Mouse (Mus musculus) liver (tissue): ENCODE data around the gene Tmem127.
A peak's percentile ranks its signal among the peaks of the same experiment; 100 is the strongest.
"Not testable (repeated sequence)": the region's sequence is repeated elsewhere in the genome, so short reads cannot be mapped to it uniquely, and the experiment has no call there.

ENCODE experiments used
- DNase-seq: peaks from one replicate; pipeline ENCODE4 v3.0.0-alpha.2; 2020; ENCODE audit warnings: mixed read lengths

Gene Tmem127

DNA sequence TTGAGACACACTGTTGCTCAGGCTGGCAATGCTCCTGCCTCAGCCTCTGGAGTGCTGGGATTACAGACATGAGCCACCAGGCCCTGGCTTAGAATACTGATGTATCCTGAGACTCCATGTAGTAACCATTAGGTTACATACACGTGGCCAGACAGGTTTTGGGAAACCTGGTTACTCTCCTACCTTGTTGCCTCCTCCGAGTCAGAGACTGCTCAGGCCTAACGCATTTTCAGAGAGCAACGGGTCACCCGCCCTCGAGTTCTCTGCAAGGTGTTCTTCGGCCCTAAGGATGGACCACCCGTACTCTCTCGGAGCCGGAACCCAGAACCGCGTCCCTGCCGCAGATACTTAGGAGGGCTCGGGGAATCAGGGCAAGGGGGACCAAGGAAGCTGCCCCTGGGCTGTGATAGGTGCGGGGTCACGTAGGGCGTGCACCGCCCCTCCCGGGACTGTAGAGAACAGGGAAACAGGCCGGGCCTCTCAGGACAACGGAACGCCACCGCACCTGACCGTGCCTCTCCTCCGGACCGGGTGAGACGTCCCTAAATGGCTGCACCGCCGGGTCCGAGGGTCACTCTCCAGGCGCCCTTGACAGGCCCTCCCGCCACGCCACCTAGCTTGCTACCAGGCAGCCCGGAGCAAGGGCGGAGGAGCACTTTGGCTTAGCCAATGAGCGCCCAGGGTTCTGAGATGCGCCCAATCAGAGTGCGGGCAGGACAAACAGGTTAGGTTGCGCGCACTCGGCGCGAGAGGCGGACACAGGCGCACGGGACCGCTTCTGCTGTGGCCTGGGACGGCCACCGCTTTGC lies 22.0 kb downstream of the Tmem127 start, which contains the start of gene Stard7:
TSS of gene Stard7 (plus strand) at position 728 of the 809 bp plus-strand sequence.
- peak; percentile 97 for DNase-seq

DNA sequence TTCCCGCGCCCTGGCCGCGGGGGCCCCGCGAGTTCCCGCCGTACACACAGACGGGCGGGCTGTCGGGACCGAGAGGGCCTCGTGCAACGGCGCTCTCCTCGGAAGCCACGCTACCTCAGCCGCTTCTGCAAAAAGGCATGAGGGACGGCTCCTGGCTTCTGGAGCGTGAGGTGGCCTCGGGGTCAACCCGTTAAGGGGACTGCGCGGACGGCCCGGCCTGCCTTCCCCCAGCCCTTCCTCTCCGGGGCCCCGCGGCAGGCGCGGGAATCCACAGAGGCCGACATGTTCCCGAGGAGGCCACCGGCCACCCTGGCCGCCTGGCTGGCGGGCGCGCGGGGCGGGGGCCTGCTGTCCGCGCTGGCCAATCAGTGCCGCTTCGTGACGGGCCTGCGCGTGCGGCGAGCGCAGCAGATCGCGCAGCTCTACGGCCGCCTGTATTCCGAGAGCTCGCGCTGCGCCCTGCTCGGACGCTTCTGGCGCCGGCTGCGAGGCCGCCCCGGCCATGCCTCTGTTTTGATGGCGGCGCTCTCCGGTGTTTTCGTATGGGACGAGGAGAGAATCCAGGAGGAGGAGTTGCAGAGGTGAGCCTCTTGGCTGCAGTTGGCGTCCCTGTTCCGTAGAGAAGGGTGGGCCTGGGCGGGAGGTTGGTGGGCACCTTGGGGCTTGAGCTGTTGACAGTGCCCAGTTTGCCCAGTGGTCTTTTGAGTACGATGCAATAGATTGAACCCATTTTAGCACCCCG lies 22.8 kb downstream of the Tmem127 start:
- DNase-seq, result peak; percentile 90

DNA sequence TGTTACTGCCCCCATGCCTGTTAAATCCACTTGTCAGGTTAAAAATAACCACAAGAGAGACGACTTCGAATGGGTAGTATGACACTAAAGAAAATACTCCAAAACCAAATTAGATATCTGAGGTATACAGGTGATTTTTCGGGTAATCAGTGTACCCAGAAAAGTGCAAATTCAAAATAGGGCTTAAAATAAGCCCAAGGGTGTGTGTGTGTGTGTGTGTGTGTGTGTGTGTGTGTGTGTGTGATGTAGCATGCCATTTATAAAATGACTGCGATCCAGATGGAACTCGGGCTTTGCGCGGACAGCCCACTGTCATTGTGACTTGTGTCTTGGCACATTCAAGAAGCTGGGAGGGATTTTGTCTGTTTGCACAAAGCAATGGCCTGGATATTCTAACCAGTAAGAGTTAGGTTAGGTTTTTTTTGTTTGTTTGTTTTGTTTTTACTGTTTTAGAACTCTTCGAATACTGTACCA lies 23.4 kb downstream of the Tmem127 start:
- DNase-seq, result peak; percentile 34

DNA sequence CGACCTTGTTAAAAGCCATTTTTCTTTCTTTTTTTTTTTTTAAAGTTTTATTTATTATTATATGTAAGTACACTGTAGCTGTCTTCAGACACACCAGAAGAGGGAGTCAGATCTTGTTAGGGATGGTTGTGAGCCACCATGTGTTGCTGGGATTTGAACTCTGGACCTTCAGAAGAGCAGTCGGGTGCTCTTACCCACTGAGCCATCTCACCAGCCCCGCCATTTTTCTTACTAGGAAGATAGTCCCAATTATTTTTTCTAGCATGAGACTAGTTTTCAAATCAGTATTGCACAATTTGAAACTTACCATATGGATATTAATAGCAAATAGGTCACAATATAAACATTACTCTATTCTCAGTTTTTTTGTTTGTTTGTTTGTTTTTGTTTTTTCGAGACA lies 24.3 kb downstream of the Tmem127 start:
- not testable (repeated sequence) for DNase-seq

DNA sequence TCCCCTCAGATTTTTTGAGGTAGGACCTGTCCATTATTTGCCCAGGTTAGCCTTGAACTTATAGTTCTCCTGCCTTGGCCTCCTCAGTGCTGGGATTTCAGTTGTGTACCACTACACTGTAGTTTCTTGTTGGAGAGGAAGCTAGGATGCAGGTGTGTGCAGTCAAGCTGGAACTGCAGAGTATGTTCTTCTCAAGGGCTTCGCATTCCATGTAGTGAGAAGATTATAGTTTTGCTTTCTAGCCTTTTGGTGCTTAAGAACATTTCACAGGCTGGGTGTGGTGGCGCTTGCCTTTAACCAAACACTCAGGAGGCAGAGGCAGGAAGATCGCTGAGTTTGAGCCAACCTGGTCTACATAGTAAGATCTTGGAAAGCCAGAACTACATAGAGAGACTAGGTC lies 25.1 kb downstream of the Tmem127 start:
- no peak for DNase-seq

DNA sequence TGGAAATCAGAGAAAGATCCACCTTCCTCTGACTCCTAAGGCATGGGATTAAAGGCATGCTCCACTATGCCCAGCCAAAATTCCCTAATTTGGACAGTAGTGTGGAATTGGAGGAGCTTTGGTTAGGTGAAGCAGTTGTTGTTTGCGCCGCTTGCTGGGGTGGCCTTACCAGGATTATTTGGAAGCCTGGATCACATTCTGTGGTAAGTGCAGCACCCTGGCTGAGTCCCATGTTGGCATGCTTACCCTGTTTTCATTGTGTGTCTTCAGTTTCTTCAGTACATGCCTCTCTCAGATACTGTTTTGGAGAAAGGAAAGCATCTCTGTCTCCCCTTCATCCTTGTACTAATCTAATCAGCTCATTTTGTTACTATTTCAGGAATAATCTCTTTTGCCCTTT lies 26.9 kb downstream of the Tmem127 start:
- DNase-seq, result no peak

DNA sequence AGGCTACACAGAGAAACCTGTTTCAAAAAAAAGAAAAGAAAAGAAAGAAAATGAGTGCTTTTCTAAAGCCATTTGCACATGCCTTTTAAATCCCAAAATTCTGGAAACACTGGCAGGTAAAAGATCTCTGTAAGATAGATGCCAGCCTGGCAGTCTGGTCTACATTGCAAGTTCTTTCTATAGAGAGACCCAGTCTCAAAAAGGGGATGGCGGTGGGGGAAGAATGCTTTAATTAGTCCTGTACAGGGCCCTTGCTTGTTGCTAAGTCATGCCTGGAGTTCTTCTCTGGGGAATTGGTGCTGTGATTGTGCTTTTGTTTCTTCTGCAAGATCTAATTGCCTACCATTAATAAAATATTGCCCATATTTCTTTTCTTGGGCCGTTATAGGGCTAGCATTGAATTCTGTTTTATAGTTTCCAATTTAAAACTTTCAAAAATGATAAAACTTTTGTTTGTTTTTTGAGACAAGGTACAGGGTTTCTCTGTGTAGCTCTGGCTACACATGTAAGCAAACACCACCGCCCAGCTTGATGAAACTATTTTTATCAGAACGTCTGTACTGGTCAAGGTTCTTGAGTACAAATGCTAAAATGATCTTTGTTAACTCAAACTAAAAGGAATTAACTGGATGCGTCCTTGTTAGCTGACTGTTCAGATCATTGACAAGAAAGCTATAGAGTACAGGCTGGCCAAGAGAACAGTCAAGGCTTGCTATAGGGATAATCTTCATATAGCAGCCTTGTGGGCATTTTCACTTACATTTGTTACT lies 28.0 kb downstream of the Tmem127 start:
- no peak for DNase-seq

DNA sequence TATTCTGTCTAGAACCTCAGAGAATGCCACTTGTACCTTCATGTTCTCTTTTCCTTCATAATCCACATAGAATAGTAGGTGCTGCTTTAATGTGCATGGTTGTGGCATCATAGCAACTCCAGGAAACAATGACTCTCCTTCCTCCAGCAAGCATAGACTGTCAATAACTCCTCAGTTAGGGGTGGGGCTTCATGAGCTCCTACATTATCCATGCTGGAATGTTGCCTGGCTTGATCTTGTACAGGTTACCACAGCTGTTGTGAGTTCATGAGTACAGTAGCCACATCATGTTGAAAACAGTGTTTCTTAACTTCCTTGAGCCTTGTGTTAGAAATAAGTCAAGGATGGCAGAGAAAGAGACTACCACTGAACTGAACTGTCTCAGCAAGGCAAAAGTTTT lies 30.5 kb downstream of the Tmem127 start:
- no peak for DNase-seq

DNA sequence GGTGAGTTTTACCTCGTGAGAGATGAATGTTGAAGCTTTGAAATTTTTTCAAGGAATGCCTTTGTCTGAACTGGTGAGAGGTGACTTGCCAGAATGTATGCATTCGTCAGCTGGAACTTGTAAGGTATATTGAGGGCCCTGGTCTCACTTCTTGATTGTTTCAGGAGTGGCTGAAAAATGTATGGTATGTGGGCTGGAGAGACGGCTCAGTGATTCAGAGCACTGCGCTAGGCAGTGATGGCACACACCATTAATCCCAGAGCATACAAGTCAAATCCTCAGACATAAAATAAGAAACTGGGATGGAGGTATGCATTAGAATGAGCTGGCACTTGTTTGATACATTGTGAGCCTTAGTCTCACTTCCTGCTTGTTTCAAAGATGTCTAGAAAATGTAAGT lies 44.5 kb downstream of the Tmem127 start:
- DNase-seq, result no peak

DNA sequence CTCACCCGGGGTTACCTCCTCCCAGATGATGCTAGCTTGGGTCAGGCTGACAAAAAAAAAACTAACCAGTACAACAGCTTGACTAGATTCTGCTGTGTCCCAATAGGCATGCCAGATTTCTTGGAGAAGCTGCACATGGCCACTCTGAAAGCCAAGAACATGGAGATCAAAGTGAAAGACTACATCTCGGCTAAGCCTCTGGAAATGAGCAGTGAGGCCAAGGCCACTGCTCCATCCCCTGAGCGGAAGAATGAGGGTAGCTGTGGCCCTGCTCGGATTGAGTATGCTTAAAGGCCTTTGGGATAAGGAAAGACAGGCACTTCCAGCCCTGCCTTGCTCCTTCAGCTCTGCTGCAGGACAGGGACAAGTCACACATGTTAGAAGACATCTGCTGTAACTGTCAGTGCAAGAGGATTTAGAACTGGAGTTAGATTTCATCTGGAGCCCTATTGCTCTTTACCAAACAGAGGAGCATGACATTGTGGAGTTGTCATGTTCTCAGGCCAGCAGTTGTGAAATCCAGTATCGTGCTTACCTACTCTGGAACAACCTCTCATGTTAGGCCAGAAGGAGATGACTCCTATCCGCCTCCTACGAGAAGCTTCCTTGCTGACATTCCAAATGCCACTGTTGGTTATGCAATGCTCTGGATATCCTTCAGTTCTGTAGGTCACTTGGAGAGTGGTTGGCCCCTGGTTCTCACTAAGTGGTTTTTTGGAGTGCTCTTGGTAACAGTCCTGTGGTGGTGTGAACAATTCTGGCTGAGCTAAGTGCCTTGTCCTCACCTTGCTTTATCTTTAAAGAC lies 49.5 kb downstream of the Tmem127 start:
- DNase-seq, result no peak

DNA sequence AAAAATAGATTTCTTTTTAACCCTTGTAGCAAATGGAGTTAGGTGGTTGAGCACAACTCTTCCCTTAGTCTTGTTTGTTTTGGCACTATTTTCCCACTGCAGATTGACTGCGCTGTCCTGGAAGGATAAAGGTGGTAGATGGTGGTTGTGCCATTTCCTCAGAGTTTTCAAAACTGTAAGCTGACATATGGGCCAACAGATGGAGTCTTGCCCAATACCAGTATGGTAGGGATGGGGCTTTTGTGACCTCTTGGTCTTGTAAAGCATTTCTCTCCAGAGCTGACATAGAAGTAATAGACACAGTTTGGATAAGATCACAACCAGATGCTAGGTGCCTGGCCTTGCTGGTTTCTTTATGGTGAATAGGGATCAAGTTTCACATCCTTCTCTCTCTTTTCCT lies 50.3 kb downstream of the Tmem127 start:
- no peak for DNase-seq

DNA sequence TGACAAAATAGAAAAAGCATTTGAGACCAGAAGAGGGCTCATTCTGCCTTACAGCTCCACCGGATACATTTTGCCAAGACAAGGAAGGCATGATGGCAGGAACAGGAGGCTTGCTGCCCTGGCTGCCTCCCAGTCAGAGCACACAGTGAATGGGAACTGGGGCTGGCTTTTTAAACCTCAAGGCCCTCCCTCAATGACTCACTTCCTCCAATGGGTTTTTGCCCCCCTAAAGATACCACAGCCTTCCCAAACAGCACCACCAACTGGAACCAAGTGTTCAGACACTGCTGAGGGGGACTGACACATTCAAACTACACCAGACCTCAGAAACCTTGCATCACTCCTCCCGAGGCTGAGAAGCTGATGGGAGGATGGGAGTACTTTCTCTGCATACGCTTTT lies 53.0 kb downstream of the Tmem127 start:
- DNase-seq, result no peak

DNA sequence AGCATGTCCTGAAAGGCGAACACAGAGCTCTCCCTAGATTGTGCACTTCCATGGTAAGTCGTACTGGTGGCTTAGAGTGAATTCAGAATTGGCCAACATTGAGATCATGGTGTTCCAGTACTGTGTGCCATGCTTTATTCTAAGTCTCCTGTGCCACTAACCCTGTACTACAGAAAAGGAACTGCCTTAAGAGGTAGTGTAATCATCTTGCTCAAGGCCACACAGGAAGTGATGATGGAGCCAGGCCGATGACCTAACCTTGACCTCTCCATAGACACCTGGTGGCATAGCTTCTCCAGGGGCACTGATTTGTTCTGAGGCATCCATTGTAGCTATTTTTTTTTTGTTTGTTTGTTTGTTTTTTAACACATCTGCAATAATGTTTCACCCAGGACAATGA lies 54.2 kb downstream of the Tmem127 start:
- DNase-seq, result no peak

DNA sequence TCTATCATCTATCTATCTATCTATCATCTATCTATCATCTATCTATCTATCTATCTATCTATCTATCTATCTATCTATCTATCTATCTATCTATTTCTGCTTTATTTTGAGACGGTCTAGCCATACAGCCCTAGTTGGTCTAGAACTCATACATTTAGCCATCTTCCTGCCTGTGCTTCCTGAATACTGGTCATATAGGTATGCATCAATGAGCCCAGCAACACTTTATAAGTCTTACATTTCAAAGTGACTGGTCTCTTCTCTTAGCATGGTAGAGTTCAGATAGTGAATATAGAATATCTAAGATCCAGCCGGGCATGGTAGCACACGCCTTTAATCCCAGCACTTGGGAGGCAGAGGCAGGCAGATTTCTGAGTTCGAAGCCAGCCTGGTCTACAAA lies 56.5 kb downstream of the Tmem127 start:
- DNase-seq, result not testable (repeated sequence)

DNA sequence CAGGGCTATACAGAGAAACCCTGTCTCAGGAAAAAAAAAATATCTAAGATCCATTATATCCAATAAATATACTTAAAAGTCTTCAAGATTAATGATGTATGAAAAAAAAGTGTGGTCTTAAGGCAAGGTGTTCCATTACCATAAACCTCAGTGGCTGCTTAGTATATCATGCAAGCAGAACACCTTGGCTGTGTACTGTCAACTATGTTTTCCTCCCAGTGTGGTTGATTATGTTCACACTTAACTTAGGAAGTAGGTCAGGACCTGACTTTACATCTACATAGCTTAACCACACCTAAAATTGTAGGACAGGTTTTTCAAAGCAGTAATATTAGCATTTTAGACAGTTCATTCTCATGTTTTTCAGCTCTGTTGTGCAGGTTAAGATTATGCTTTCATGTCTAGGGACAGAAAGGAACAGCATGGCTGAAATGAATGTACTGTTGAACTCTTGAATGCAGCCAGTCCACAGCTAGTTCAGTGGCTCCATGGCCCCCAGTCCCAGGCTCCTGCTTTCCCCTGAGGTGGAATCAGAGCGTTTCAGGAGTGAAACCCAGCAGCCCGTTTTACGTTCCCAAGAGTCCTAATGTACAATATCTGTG lies 57.0 kb downstream of the Tmem127 start:
- DNase-seq, result no peak

DNA sequence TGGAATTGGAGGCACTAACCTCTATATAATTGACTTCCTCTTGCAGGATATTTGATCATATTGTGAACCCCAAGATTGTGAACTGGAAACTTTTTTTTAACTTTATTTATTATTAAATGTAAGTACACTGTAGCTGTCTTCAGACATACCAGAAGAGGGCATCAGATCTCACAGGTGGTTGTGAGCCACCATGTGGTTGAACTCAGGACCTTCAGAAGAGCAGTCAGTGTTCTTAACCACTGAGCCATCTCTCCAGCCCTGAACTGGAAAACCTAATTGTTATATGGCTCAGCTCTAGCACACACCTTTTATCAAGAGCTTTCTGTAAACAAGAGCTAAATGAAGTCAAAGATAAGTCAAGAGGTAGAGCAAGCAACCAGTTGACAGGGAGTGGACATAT lies 58.4 kb downstream of the Tmem127 start:
- no peak for DNase-seq

DNA sequence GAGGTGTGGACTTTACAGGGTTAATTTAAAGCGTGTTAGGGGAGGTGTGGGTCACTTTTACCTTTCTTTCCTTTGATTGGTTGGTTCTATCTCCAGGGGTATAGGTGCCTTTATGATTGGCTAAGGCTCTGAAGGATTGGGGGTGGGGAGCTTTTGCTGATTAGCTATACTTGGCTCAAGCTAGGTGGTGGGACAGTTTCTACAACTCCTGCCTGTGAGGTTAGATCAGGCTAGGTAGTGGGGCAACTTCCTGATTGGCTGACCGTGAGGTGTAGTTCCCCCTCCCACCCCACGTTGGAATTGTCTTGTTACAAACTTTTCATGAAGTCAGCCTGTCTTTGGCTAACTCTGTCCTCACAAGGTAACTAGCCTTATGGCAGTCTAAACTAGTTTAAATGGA lies 59.5 kb downstream of the Tmem127 start:
- DNase-seq, result no peak

DNA sequence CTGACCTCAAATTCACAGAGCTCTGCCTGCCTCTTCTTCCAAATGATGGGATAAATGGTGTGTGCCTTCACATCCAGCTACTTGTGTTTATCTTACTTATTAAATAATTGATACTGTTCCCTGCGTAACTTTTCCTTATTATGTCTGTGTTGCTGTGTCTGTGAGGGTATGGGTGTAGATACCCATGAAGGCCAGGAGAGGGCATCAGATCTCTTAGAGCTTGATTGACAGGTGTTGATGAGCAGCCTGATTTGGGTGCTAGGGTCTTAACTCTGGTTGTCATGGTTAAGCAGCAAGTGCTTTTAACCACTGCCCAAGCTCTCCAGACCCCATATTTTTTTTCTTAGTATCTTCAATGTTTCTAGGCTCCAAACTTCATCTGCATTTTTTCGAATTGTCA lies 61.0 kb downstream of the Tmem127 start:
- DNase-seq, result no peak

DNA sequence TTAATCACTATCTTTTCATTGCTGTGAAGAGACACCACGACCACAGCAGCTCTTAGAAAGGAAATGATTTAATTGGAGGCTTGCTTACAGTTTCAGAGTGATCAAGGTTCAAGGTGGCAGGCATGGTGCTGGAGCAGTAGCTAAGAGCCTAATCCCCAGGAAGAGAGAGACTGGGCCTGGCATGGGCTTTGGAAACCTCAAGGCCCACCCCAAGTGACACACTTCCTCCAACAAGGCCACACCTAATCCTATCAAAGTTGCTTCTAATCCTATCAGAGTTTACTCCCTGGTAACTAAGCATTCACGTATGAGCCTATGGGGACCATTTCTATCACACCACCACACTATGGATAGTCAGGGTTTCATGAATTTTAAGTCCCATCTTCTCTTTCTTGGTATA lies 62.5 kb downstream of the Tmem127 start:
- DNase-seq, result no peak

DNA sequence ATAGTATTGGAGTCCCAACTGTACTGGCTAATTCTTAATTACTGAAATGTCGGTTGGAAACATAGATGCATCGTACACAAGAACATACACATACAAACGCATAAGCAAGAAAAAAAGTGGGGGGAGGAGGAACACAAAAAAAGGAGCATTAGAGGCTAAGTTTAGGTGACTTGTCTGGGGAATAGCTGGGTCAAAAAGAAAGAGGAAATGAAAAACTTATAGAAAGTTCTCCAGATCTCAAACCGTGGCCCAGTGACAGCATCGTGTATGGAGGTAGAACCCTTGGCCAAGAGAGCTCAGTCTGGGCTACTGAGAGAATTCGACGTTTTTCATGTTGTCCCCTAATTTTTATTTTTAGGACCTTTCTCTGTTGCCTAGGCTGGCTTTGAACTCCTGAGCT lies 63.0 kb downstream of the Tmem127 start:
- no peak for DNase-seq
